Mouse (Mus musculus) gastrocnemius, adult 18-20 months (tissue): ENCODE results near the gene Pex11g. TPM values are rescaled to one million over a fixed set of nuclear protein-coding genes. Genes with fewer than 3 reads are reported as not detected.
A peak's percentile ranks its signal among the peaks of the same experiment; 100 is the strongest.

Experiments used
- DNase-seq: peaks from one replicate; pipeline ENCODE4 v3.0.0; 2021; ENCODE audit warnings: low spot score
- total RNA-seq, 2 experiments: library from RNA; stranded (reverse); gene quantifications; 2 replicates each; pipeline ENCODE4 v1.2.3; 2021

Pex11g gene
- total RNA-seq, 2 experiments from 2014 or later: 1.9 to 3.2 TPM

DNA sequence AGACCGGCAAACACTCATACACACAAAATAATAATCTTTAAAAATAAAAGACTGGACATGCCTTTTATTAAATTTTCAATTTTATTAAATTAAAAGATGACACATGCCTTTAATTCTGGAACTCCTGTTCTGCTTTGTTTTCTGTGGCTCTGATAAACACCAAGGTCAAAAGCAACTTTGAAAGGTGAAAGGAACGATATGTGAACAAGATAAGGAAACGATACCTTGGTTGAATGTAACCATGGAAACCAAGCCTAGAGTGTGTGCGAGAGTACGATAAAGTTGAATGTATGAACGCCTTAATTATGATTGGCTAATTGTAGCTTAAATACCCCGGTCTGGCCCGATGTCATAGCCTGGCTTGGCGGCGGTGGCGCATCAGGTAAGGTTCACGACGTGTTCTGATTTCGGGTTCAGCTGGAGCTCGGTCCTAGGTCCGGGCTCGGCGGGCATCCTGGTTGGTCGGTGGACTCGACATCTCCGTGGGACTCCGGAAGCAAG, 14.8 kb upstream of the Pex11g start:
- no peak for DNase-seq

DNA sequence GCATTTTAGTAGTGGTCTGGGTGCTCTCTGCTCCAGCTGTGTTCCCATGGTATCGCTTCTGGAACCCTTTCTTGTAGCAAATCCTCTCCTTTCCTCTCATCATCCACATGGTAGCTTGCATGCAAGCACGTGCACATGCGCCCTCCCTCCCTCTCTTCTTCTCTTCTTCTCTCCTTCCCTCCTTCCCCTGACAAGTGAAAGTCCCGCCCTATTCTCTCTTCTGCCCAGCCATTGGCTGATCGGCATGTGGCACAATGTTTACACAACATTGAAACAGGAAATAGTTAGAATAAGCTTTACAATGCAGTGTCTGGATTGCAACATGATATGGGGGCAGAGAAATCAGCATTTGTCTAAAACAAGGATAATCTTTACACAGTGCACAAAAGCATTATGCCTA, 14.1 kb upstream of the Pex11g start:
- DNase-seq: no peak

DNA sequence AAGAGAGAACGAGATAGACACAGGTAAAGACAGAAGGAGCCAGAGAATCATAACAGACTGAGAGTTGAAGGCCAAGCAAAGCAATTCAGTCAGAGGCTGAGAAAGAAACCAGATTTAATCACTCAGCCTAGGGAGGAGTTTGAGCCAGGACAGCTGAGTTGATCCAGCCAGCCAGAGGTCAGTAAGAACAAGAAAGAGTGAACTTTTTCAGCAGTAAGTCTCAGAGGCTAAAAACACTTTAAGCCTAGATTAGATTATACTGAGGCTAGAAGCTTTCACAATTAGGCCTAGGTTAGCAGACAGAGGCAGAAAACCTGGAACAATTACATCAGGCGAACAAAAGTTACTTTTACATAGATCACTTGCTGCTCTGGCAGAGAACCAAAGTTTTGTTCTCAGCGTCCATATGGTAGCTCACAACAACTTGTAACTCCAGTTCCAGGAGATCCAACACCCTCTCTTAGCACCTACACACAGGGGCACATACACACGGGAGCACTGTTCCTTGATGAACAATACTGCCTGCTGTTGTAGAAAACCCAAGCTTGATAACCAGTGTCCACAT, 12.8 kb upstream of the Pex11g start:
- no peak for DNase-seq

DNA sequence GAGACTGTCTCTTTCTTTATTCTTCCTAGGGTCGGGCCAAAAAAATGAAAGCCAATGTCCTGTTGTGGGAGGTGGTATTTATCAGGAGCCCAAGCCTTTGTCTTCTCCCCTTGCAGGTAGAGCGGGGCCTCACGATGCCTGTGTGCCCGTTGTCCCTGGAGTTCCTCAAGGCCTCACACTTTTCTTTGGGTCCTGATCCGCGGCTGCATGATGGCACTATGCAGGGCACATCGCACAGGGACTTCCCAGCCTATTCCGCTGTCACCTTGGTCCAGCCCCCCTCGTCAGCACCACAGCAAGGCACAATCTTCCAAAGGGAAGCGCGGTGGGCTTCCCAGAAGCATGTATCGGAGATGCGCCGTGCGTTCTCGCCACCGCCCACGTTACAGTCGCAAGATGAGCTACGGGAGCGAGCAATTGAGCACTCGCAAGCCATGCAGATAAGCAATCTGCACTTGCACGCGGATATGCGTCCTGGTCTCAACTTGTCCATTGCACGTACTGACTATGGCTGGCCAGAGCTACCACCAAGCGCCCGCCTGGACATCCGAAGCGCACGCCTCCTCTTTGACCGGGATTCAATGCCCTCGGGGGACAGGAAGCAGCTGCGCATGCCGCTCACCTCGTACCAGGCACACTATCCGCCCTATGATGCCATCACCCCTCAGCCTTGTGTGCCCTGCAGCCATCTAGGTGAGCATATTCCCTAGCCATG, 8.4 kb upstream of the Pex11g start:
- no peak for DNase-seq

DNA sequence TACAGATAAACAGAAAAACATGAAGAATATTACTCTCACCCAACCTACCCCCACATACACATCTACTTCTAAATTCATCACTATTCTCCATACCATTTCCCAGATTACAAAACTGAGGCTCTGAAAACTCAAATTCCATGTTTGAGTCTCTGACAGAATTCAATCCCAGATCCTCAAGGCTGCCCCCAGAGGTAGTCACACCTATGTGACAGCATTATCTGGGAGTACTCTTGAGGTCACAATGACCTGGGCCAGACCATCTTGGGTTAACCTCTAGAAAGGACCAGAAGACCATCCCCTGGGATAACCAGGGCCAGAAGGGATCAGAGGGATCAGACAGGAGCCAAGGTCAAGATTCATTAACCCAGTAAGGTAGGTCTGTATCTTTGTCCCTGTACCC, 3.1 kb upstream of the Pex11g start, which contains the start of gene Tex45:
TSS of gene Tex45 (plus strand) at position 301 of the 400 bp plus-strand sequence.
- no peak for DNase-seq

DNA sequence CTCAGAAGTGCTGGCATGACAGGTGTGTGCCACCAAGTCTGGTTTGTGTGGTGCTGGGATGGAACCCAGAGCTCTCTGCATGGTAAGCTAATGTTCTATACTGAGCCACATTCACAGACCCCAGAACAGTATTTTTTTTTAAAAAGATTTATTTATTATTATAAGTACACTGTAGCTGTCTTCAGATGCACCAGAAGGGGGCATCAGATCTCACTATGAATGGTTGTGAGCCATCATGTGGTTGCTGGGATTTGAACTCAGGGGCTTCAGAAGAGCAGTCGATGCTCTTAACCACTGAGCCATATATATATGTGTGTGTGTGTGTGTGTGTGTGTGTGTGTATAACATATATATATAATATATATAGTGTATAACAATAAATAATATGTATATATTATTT, 1.4 kb upstream of the Pex11g start:
- DNase-seq: no peak

DNA sequence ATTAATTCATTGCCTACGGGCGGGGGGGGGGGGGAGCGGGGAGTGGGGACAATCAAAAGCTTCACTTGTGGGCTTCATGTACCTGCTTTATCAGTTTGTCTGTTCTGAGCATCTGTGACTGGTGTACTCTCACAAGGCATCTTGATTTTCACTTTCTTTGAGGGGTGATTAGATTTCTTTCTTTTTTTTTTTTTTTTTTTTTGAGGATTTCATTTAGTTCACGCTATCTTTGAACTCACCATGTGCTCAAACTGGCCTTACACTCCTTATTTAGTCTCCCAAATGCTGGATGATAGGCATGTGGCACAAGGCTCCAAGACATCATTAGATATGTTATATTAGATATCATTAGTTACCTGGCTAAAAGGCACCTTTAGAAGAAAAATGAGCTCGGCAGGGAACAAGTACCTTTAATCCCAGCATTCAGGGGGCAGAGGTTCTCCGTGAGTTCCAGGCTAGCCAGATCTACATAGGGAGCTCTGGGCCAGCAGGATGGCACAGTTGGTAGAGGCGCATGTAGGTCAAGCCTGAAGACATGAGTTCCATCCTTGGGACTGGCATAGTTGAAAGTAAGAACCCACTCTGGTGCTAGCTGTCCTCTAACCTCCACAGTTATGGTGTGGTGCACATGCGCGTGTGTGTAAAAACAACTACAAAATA, 536 bp upstream of the Pex11g start:
- DNase-seq: no peak

DNA sequence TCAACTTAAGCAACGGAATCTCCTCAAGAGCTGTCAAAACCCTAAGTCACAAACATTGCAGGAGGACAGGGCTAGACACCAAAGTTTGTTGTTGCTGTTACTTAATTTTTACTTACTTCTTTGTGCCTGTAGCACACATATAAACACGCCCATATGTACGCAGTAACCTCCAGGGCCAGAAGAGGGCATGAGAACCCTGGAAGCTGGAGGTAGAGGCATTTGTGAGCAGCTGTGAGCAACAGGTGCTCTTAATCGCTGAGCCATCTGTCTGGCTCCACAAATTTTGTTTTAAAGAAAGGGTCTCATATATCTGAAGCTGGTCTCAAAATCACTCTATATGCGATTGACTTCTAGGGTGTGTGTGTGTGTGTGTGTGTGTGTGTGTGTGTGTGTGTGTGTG, 3.2 kb downstream of the Pex11g start:
- no peak for DNase-seq

DNA sequence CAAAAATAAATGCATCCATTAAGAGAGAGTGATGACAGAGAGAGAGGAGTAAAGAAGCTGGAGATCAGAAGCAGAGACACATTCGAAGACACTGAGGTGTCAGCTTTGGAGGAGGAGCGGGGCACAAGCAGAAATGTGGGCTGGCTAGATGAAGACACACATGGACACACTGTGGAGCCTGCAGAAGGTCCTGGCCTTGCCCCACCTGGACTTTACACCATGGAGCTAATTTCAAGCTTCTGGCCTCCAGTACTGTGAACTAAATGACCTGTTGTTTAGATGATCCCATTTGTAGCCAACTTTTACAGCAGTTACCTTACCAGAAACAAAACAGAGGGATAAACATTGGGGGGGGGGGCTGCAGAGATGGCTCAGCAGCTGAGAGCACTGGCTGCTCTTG, 4.2 kb downstream of the Pex11g start:
- no peak for DNase-seq

DNA sequence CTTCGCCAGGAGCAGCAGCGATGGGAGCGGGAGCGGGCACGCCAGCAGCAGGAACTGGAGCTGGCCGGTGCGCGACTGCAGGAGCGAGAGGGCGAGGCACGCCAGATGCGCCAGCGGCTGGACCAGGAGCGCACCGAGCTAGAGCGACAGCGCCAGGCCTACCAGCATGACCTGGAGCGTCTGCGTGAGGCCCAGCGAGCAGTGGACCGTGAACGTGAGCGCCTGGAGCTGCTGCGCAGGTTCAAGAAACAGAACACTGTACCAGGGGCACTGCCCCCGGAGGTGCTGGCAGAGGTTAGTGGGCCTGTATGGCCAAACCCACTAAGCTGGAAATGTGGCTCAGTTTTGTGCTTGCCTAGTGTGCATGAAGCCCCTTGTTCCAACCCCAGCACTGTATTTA, 15.5 kb downstream of the Pex11g start:
- no peak for DNase-seq

DNA sequence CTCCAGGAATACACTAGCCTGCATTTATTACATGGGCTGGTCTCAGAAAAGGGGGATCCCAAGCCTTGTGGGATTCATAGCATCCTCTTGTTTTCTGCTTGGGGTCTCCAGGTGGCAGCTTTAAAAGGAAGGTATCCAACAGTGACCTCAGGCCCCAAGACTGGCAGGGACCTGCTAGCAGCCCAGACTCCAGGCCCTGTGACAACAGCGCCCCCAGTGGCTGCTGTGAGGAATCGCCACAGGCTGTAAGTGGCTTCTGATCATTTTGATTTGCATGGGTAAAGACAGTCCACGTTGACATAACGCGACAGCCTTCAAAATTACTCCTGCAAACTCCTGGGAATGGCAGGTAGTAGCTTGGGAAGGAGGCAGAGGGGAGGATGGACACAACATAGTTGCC, 16.8 kb downstream of the Pex11g start:
- DNase-seq: peak; percentile 32

DNA sequence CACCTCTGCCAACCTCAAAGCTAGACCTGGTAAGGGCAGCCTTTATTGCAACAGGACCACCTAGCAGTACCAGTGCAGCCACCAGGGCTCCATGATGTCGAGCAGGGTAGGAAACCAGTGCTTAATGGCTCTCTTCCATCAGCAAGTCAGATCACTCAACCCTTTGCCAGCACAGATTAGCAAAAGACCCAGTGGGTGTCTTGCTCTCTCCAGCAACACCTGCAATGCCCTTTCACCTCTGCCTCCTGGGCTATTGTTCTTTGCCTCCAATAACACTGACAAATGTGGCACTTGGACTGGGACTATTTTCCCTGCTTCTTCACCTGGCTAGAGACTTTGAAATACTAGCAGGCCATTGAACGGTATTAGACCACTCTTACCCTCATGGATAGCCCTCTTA, 18.3 kb downstream of the Pex11g start:
- DNase-seq: no peak

DNA sequence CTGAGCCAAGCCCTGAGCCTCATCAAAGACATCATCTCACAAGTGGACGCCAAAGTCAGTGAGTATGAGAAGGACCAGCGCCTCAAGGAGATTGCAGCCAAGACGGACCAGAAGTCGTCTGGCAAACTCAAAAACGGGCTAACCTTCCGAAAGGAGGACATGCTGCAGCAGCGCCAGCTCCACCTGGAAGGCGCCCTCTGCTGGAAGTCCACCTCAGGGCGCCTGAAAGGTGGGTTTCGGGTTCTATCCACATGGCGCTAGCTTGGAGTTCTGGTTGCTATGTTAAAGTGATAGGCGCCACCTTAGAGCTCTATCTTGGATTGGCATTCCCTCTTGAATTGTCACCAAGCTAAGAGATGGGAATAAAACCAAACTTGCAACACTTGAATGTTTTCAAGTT, 28.0 kb downstream of the Pex11g start:
- no peak for DNase-seq

DNA sequence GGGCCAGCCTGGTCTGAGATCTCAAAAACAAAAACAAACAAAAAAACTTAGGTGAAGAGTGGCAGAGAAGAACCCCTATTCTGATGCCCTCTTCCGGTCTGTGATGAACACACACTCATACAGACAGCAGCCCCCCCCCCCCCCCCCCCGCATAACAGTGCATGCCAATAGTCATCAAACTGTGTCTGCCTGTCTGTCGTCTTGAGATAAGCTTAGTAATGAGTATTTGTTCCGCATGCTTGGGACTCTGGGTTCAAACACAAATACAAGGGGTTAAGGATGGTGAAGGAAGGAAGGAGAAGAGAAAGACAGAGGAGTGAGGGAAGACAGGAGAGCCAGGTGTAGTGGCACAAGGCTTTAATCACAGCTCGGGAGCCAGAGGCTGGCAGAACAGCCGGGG, 31.0 kb downstream of the Pex11g start:
- no peak for DNase-seq

DNA sequence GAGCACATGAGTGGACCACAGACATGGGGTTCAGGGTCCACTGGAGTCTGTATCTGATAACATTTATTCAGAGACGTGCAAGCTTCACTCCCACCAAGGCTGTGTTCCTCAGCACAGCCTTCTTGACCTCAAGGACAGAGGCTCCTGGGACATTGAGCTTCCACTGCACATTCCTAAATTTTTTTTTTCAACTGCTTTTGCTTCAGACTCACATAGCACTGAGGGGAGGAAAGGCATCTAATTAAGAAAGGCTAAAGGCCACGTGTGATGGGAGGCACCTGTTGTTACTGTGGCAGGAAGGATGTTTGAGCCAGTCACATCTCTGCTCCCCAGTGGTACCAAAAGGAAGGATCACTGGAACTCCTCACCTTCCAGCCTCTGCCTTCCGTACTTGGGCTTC, 36.4 kb downstream of the Pex11g start:
- no peak for DNase-seq

DNA sequence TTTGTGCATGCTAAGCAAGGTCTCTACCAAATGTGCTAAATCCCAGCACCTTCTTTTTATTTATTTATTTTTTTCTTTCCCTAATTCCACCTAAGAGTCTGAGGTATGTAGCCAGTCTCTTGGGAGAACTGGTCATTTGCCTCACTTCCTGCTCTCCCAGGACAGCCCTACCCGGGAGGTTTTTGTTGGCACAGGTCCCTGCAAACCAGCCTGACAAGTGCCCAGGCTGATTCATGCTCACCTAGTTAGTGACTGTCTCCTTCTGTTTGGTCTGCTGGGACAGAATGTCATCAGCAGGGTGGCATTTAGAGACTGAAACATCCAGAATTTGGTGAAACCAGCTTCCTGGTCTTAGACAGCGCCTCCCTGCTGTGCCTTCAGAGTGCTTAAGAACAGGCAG, 37.5 kb downstream of the Pex11g start:
- no peak for DNase-seq

DNA sequence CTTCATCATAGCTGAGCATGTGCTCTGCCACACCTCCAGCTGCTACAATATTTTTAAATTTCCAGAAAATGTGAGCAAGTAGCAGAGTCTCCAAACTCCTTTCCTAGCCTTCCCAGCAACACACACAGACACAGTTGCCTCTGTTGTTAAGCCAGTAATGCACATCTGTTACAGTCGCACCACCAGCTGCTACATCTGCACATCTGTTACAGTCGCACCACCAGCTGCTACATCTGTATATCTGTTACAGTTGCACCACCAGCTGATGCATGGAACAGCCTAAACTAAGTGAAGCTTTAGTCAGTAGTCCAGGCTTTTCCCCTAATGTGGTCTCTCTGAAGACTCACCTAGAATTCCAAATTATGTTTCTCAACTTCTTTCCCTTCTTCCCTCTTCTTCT, 39.1 kb downstream of the Pex11g start:
- no peak for DNase-seq

DNA sequence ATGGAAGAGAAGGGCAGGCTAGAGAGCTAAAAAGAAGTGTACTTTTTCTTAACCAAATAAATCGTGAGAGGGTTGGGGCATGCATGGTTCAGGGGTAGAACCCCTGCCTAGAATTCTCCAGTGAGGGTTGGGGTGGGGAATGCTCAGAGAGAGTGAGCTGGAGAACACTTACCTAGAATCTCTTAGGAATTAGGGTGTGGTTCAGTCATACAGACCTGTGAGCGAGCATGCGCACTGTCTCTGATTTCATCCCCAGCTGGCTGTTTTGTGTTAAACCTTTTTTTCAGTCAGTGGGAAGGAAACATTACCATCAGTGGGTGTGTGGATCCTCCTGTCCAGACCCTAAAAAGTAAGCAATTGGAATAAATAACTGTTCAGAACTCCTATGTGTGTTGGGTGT, 41.3 kb downstream of the Pex11g start:
- no peak for DNase-seq

DNA sequence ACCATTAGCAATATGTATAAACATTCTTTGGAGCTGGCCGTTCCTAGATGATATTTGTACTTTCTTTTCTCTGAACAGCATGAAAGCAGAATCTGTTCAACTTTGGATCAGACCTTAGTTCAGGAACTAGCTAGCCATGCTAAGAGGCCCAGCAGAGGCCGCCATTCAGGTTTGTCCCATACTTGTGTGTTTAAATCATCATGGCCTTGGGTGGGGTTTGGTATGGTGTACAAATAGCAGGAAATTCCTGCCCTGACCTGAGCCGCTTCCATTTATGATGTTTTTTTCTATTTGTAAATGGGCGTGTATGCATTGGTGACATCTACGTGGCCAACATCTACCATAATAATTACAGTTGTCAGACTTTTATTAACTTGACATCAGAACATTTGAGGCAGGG, 42.3 kb downstream of the Pex11g start:
- DNase-seq: no peak

DNA sequence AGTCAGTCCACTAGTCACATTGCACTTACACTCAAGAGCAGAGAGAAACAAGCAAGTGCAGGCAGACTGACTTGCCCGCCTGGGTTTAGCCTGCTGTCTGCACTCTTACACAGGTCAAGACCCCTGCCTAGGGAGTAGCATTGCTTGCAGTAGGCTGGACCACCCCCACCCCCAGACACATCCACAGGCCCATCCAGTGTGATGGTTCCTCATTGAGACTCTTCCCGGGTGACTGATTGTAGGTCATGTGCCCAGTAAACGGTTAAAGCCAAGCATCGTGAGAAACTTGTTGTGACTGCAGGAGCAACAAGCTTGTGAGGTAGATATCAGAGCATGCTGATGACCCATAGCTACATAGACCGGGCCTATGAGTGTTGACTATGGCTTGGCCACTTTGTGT, 46.0 kb downstream of the Pex11g start:
- no peak for DNase-seq

DNA sequence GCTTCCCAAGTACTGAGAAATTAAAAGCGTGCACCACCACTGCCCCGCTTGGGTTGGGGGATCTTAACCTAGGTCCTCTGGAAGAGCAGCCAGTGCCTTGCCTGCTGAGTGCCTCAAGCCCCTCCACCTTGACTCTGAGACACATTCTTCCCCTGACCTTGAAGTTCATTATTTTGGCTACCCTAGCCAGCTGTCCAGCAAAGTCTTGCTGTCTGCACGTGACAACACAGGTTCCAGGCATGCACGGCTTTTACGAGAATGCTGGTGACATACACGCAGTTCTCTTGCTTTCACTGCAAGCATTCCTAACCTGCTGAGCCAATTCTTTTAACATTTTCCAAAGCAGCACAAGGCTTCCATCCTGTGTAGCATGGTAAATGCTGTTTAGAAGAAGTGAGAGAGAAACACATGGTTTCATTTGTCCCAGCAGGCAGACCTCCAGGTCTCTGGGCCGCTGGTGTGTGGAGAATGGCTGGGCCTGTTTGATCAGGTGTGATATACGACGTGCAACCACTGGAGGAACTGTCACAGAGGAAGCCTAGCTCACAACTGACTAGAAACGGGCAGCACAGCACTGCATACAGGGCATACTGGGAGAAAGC, 47.3 kb downstream of the Pex11g start:
- no peak for DNase-seq

DNA sequence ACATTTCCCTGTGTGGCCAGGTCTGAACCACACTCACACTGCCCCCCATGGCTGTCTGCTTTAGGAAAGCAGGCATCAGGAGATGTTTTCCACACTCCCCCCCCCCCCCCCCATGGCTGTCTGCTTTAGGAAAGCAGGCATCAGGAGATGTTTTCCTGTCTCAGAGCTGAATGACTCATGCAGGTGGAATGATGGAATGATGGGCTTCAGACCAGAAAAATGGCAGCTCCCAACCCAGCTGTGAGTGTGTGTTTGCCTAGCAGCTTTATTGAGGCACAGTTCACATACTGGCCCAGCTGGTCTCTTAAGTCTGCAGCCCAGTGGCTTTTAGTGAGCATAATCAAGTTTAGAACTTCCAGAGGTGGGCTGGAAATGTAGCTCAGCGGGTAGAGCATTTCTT, 49.4 kb downstream of the Pex11g start:
- DNase-seq: peak; percentile 19

DNA sequence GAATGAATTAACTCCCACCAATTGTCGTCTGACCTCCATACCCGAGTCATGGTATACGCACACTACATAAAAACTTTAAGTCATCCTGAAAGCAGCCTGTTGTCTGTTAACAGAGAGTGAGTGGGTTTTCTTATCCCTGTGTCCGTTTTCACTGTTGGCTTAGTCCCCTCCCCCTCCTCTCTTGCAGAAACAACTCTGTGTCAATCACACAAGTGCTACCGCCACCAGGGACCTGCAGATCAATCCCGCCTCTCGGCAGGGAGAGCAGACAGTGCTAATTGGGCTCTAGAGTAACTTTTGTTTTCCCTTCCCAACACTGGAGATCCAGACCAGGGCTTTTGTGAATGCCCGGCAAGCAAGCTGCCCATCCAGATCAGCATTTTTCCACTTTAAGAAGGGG, 50.0 kb downstream of the Pex11g start:
- no peak for DNase-seq
